Mouse (Mus musculus) cerebellum, adult 11-12 months (tissue): ENCODE measurements around the gene Synj1.

Experiments
- DNase-seq: peaks from one replicate; pipeline ENCODE4 v3.0.0; 2022

Gene Synj1

GRCm38 (mm10) chr16:91009942-91010529, 1.1 kb downstream of the Synj1 start:
- DNase-seq, result peak; percentile 29

GRCm38 (mm10) chr16:91004915-91005538, 6.1 kb downstream of the Synj1 start:
- no peak for DNase-seq

- DNase-seq, result no peak
Measured at GRCm38 (mm10) chr16:91001098-91001497, 10.0 kb downstream of the Synj1 start.

GRCm38 (mm10) chr16:90999827-91000226, 11.3 kb downstream of the Synj1 start:
- DNase-seq, result no peak

- DNase-seq, result no peak
Measured at GRCm38 (mm10) chr16:90997822-90998221, 13.3 kb downstream of the Synj1 start.

GRCm38 (mm10) chr16:90996327-90997243, 14.5 kb downstream of the Synj1 start:
- DNase-seq, result no peak

- no peak for DNase-seq
Measured at GRCm38 (mm10) chr16:90995498-90995897, 15.6 kb downstream of the Synj1 start.

GRCm38 (mm10) chr16:90995023-90995422, 16.1 kb downstream of the Synj1 start:
- DNase-seq, result peak; percentile 16

GRCm38 (mm10) chr16:90989162-90989561, 21.9 kb downstream of the Synj1 start:
- DNase-seq, result no peak

- no peak for DNase-seq
Measured at GRCm38 (mm10) chr16:90988665-90989064, 22.4 kb downstream of the Synj1 start.

- DNase-seq, result no peak
Measured at GRCm38 (mm10) chr16:90988039-90988438, 23.1 kb downstream of the Synj1 start.

- DNase-seq, result no peak
Measured at GRCm38 (mm10) chr16:90971004-90971403, 40.1 kb downstream of the Synj1 start.

- no peak for DNase-seq
Measured at GRCm38 (mm10) chr16:90966241-90966640, 44.9 kb downstream of the Synj1 start.

GRCm38 (mm10) chr16:90964302-90964701, 46.8 kb downstream of the Synj1 start:
- DNase-seq, result no peak

- no peak for DNase-seq
Measured at GRCm38 (mm10) chr16:90963866-90964265, 47.2 kb downstream of the Synj1 start.

- no peak for DNase-seq
Measured at GRCm38 (mm10) chr16:90963231-90963630, 47.9 kb downstream of the Synj1 start.

GRCm38 (mm10) chr16:90958301-90959085, 52.6 kb downstream of the Synj1 start:
- no peak for DNase-seq

GRCm38 (mm10) chr16:90955494-90955893, 55.6 kb downstream of the Synj1 start:
- no peak for DNase-seq

- DNase-seq, result no peak
Measured at GRCm38 (mm10) chr16:90953770-90954169, 57.3 kb downstream of the Synj1 start.

- DNase-seq, result no peak
Measured at GRCm38 (mm10) chr16:90953147-90953546, 58.0 kb downstream of the Synj1 start.

GRCm38 (mm10) chr16:90950354-90950963, 60.6 kb downstream of the Synj1 start:
- no peak for DNase-seq

- DNase-seq, result no peak
Measured at GRCm38 (mm10) chr16:90946977-90947376, 64.1 kb downstream of the Synj1 start.

- no peak for DNase-seq
Measured at GRCm38 (mm10) chr16:90941246-90941645, 69.9 kb downstream of the Synj1 start.
